Mouse (Mus musculus) effector memory CD4-positive, alpha-beta T cell, adult 7 months (primary cell): ENCODE measurements around the gene Nin. TPM values are rescaled to one million over a fixed set of nuclear protein-coding genes. Genes with fewer than 3 reads are reported as not detected.

Experiments used
- polyA plus RNA-seq: library from polyadenylated mRNA; unstranded; fragments of 100-300 nt; shearing (Covaris generic); gene quantifications from one replicate; pipeline ENCODE4 v1.2.1, GENCODE M21; 2017

Gene Nin
- polyA plus RNA-seq, result 39.5 TPM

GRCm38 (mm10) chr12:70113351-70113750 is at the start of gene Nin:
TSS of gene Nin (minus strand) at chr12:70113717.

GRCm38 (mm10) chr12:70153842-70154241 is 40.3 kb upstream of the Nin start, which contains the start of gene Abhd12b:
TSS of gene Abhd12b (plus strand) at chr12:70154142.

GRCm38 (mm10) chr12:69986786-69987497 is 126.6 kb downstream of the Nin start, which contains the start of gene Sav1:
TSS of gene Sav1 (minus strand) at chr12:69987002.

Other genes with a start within 250 kb of the Nin start
- 0.41 TPM for gene Atl1, start 221.1 kb downstream of the Nin start, polyA plus RNA-seq
- 7.3 TPM for gene Map4k5, start 220.5 kb downstream of the Nin start, polyA plus RNA-seq
- 7.7 TPM for gene Sav1, start 126.7 kb downstream of the Nin start, polyA plus RNA-seq
- not detected for gene Abhd12b, start 40.4 kb upstream of the Nin start, polyA plus RNA-seq
- gene Pygl, start 117.8 kb upstream of the Nin start, polyA plus RNA-seq, result 2.4 TPM
- gene Trim9, start 233.9 kb upstream of the Nin start, polyA plus RNA-seq, result 0.17 TPM